Mouse (Mus musculus) forebrain, embryonic 14.5 days (tissue): ENCODE data around the gene Drd4. TPM values are rescaled to one million over a fixed set of nuclear protein-coding genes. Genes with fewer than 3 reads are reported as not detected.
"Not testable (repeated sequence)": the region's sequence is repeated elsewhere in the genome, so short reads cannot be mapped to it uniquely, and the experiment has no call there.

ENCODE experiments used
- ATAC-seq: fragments of 200-750 bp; cut with Nextera tagmentation; 2 replicates; pipeline ENCODE4 v1.8.0; 2017; ENCODE audit warnings: mild to moderate bottlenecking, moderate library complexity
- DNase-seq: peaks from one replicate; pipeline ENCODE4 v3.0.0-alpha.2; 2015; ENCODE audit warnings: low spot score
- H3K27ac ChIP-seq: fragments of 300-500 bp; sonication (generic); 2 replicates; pipeline ENCODE4 v1.5.1; 2014; ENCODE audit warnings: low read depth, mild to moderate bottlenecking, control low read depth, low read length, moderate library complexity
- H3K27me3 ChIP-seq: fragments of 300-500 bp; sonication (generic); replicated peaks from 2 replicates; pipeline ENCODE4 v1.6.1; 2014; ENCODE audit warnings: low read length, control low read depth, mixed read lengths; ENCODE audit not compliant: control insufficient read depth, insufficient read depth
- H3K36me3 ChIP-seq: fragments of 300-500 bp; sonication (generic); 2 replicates; pipeline ENCODE4 v1.6.1; 2014; ENCODE audit warnings: low read length, control low read depth; ENCODE audit not compliant: control insufficient read depth, insufficient read depth
- H3K4me1 ChIP-seq: fragments of 300-500 bp; sonication (generic); 2 replicates; pipeline ENCODE4 v1.6.1; 2014; ENCODE audit warnings: antibody characterized with exemption, low read length, control low read depth; ENCODE audit not compliant: control insufficient read depth, insufficient read depth
- H3K4me2 ChIP-seq: fragments of 300-500 bp; sonication (generic); 2 replicates; pipeline ENCODE4 v1.6.1; 2014; ENCODE audit warnings: mild to moderate bottlenecking, control low read depth, low read length
- H3K4me3 ChIP-seq: fragments of 300-500 bp; sonication (generic); 2 replicates; pipeline ENCODE4 v1.5.1; 2014; ENCODE audit warnings: low read depth, low read length, control low read depth
- H3K9ac ChIP-seq: fragments of 300-500 bp; sonication (generic); 2 replicates; pipeline ENCODE4 v1.6.1; 2014; ENCODE audit warnings: mild to moderate bottlenecking, low read length, control low read depth, moderate library complexity
- H3K9me3 ChIP-seq: fragments of 300-500 bp; sonication (generic); replicated peaks from 2 replicates; pipeline ENCODE4 v1.6.1; 2016; ENCODE audit warnings: low read length, control low read depth, mixed read lengths; ENCODE audit not compliant: control insufficient read depth
- WGBS: fragments of 180-500 bp; shearing (Covaris S2); extraction: QIAGEN DNeasy Blood & Tissue Kit; methylation state at CpG from one replicate; pipeline ENCODE4 v1.1.7; 2014; 5-methylcytosine and 5-hydroxymethylcytosine counted together
- polyA plus RNA-seq: library from polyadenylated mRNA; unstranded; fragments of >200 nt; fragmentation: Nextera tagmentation; extraction: Ambion mirVana; gene quantifications from 2 replicates; pipeline ENCODE4 v1.2.1, GENCODE M21; 2014

Drd4 gene
- 0.37 and 0.68 TPM in 2 replicates for polyA plus RNA-seq

DNA sequence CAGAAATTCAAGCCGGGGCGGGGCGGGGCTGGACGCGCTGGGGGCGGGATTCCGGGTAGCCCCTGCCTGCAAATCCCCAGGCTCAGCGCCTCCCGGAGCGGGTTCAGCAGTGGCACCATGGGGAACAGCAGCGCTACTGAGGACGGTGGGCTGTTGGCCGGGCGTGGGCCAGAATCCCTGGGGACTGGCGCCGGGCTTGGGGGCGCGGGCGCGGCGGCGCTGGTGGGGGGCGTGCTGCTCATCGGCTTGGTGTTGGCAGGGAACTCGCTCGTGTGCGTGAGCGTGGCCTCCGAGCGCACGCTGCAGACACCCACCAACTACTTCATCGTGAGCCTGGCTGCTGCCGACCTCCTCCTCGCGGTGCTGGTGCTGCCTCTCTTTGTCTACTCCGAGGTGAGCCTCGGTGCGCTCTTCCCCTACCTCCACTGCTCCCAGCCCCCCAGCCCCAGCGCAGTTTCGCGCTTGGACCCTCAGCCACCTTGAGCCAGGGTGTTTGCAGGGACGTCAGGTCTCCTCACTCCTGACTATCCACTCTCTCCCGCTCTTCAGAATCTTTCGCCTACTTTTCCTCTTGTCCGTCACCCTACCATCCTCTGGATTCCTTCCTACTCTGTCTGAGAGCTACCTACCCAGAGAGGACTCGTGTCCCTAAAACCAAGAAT lies at the start of gene Drd4:
TSS of gene Drd4 (plus strand) at position 86 of the 662 bp plus-strand sequence.
- H3K36me3 ChIP-seq: peaks cover 6% of the 10 kb centered on the region
- under 1% methylated on average over 46 of the region's 46 CpGs for WGBS
- H3K27ac ChIP-seq: no peak within 1 kb of the TSS
- peak; percentile 70 for ATAC-seq
- H3K4me2 ChIP-seq: peak within 1 kb of the TSS; percentile 94
- peak within 1 kb of the TSS; percentile 70 for H3K9ac ChIP-seq
- H3K4me1 ChIP-seq: peaks cover 9% of the 10 kb centered on the region; the same call in 1 of the 2 replicates
- no peaks in the 10 kb centered on the region for H3K9me3 ChIP-seq
- H3K4me3 ChIP-seq: peak within 1 kb of the TSS; percentile 45
- peaks cover 45% of the 10 kb centered on the region for H3K27me3 ChIP-seq
- peak; percentile 57 for DNase-seq

DNA sequence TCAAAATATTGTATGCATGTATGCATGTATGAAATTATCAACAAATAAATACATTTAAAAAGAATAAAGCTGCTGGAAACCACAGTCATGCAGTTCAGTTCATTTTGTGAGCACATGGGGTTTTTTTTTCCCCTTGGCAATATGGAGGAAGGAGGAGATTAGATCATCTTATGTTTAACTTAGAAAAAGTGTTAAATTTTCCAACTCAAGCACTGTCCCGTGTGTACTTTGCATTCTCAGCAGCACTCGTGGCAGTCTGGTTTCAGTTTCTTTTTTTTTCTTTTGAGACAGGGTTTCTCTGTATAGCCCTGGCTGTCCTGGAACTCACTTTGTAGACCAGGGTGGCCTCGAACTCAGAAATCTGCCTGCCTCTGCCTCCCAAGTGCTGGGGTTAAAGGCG lies 41.3 kb upstream of the Drd4 start:
- ATAC-seq, DNase-seq, H3K4me2 ChIP-seq, H3K9me3 ChIP-seq, H3K27me3 ChIP-seq, H3K9ac ChIP-seq, H3K4me3 ChIP-seq, H3K27ac ChIP-seq, H3K4me1 ChIP-seq: not testable (repeated sequence)
- peaks cover 96% of the 10 kb centered on the region for H3K36me3 ChIP-seq
- 89% methylated on average over 4 of the region's 4 CpGs for WGBS

DNA sequence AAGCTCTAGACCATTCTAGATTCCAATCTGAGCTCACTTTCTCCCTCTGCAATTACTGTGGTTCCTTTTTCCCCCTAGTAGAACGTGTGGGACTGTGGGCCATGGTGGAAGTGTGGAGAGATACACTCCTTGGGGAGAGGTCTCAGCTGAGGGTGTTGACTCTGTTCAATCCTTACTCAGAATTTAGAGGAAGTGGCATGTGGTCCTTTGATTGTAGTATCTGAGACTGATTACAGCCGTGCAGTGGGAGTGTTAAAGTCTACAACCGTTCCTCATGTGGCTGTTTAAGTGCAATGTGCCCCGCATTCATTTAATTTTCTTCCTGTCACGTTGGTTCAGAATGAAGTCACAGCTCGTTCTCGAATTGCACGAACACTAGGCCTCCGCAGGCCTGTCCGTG lies 35.6 kb upstream of the Drd4 start:
- H3K9ac ChIP-seq: no peak overlapping the region
- peaks cover 93% of the 10 kb centered on the region for H3K36me3 ChIP-seq
- H3K27ac ChIP-seq: no peak overlapping the region
- H3K4me2 ChIP-seq: no peak overlapping the region
- no peaks in the 10 kb centered on the region for H3K4me1 ChIP-seq
- ATAC-seq: no peak
- DNase-seq: no peak
- 95% methylated on average over 10 of the region's 10 CpGs for WGBS
- H3K9me3 ChIP-seq: no peaks in the 10 kb centered on the region
- no peaks in the 10 kb centered on the region for H3K27me3 ChIP-seq
- H3K4me3 ChIP-seq: no peak overlapping the region

DNA sequence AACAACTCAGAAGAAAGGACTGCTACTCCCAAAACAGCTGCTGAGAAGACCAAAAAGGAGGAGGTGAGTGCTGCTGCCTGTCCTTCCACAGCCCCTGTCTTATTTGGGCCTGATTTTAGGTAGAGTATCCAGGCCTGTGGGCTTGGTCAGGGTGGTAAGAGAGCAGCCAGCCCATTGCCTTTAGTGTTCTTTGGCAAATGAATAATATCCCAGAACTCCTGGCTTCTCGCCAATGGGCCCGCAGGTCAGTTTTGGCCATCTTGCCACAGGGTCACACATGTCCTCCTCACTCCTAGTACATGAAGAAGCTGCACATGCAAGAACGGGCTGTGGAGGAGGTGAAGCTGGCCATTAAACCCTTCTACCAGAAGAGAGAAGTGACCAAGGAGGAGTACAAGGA lies 30.3 kb upstream of the Drd4 start:
- H3K27me3 ChIP-seq: no peaks in the 10 kb centered on the region
- no peaks in the 10 kb centered on the region for H3K9me3 ChIP-seq
- no peak overlapping the region for H3K4me2 ChIP-seq
- H3K27ac ChIP-seq: no peak overlapping the region
- H3K4me1 ChIP-seq: peaks cover 4% of the 10 kb centered on the region; the same call in 1 of the 2 replicates
- no peak for DNase-seq
- 95% methylated on average over 3 of the region's 3 CpGs for WGBS
- no peak overlapping the region for H3K4me3 ChIP-seq
- peaks cover 81% of the 10 kb centered on the region for H3K36me3 ChIP-seq
- ATAC-seq: no peak
- H3K9ac ChIP-seq: no peak overlapping the region

DNA sequence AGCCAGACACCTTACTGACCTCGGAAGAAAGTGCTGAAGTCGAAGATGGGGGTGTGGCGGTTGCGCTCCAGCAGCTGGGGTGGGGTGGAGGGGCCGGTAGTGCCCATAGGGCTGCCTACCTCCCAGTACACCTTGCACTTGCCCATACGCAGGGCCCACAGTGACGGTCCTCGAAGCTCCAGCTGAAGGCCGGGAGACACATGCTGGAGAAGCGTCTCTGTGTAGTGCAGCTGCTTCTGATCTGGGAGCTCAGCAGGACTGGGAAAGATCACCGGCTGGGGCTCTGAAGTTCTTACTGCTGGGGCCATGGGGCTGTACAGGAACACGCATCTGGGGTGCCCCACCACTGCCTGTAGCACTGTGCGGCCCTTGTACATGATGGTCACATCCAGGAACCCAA lies 28.2 kb upstream of the Drd4 start:
- ATAC-seq (no peak), DNase-seq (no peak)
- Histone ChIP-seq H3K27me3 (no peaks in the 10 kb centered on the region), H3K4me1 (peaks cover 4% of the 10 kb centered on the region; the same call in 1 of the 2 replicates), H3K9ac (no peak overlapping the region), H3K4me2 (no peak overlapping the region), H3K9me3 (no peaks in the 10 kb centered on the region), H3K36me3 (peaks cover 59% of the 10 kb centered on the region), H3K4me3 (no peak overlapping the region), H3K27ac (no peak overlapping the region)
- WGBS: 92% methylated on average over 13 of the region's 13 CpGs

DNA sequence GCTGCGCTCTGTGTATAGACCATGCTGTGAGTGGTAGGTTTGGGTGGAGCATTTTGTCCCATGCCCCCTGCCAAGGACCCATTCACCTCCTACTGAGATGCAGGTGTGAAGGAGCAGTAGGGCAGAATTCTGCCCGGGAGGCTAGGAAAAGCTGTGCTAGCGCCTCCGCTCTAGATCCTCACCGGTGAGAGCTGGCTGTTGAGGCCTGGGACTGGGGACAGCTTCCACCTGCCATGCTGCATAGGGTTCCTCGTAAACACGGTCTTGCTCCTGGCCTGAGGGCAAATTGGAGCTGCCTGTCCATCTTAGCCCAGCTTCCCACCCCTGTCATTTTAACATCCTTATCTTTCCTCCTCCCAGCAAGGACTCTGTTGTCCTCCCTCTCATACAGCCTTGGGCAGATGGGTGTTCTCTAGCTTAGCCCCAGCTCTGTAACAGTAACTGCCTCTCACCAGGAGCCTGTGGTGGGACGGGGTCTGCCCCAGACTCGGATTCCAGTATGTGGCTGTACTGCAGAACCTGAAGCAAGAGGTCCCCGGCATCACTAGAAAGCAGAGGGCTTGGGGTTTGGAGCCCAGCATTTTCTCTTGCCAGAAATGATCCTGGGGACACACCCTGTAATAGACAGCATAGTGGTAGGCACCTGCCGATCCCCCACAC lies 27.6 kb upstream of the Drd4 start:
- DNase-seq: no peak
- no peak overlapping the region for H3K4me2 ChIP-seq
- peaks cover 54% of the 10 kb centered on the region for H3K36me3 ChIP-seq
- peaks cover 4% of the 10 kb centered on the region; the same call in 1 of the 2 replicates for H3K4me1 ChIP-seq
- H3K4me3 ChIP-seq: no peak overlapping the region
- no peak for ATAC-seq
- H3K27ac ChIP-seq: no peak overlapping the region
- H3K27me3 ChIP-seq: no peaks in the 10 kb centered on the region
- no peaks in the 10 kb centered on the region for H3K9me3 ChIP-seq
- no peak overlapping the region for H3K9ac ChIP-seq
- 77% methylated on average over 11 of the region's 11 CpGs for WGBS

DNA sequence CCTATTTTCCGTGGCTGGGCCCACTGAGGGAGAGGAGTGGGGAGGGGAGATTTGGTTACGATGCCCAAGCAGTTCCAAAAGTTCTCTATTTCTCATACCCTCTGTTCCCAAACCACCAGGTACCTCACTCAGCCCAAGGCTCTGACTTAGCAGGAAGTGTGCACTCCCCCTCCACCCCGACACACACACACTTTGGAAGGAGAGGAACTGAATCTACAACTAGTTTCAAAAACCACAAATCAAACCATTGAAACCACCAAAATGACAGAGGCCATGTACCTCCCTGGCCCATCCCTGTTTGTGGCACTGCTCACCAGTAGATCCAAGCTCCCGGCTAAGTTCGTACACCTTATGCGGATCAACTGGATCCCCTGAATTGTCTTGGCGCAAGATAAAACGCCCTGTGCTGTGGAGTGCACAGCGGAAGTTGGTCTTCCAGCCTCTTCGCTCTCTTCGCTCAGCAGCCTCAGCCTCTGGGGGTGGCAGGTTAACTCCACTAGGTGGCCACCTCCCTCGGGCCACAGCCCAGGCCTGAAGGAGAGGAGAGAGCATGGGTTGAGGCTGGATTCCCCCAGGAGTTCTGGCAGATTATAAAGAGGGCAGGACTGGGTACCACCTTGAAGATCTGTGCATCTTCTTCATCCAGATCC lies 26.9 kb upstream of the Drd4 start:
- ATAC-seq: peak; percentile 40

DNA sequence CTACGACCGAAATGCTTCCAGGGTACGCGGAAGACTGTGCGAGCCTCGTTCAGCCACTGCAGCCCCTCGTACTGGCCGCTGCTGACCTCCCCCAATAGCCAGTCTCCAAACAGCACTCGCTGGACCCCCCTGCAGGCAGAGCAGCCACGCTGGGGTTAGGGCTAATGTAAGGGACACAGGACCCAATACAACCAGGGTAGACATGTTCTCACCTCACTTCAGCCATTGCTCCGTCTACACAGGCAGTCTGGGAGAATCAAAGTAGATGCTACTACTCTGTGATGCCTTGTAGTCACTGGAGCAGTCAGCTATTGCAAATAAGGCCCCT lies 26.4 kb upstream of the Drd4 start:
- no peak overlapping the region for H3K27ac ChIP-seq
- no peaks in the 10 kb centered on the region for H3K27me3 ChIP-seq
- H3K4me3 ChIP-seq: no peak overlapping the region
- no peak overlapping the region for H3K9ac ChIP-seq
- H3K9me3 ChIP-seq: no peaks in the 10 kb centered on the region
- 39% methylated on average over 11 of the region's 11 CpGs for WGBS
- DNase-seq (no peak), ATAC-seq (no peak)
- peaks cover 42% of the 10 kb centered on the region for H3K36me3 ChIP-seq
- no peak overlapping the region for H3K4me2 ChIP-seq
- peaks cover 4% of the 10 kb centered on the region; the same call in 1 of the 2 replicates for H3K4me1 ChIP-seq

More for the DNA sequence above, 26.9 kb upstream of the Drd4 start:
- H3K27me3 ChIP-seq: no peaks in the 10 kb centered on the region
- H3K9ac ChIP-seq: no peak overlapping the region
- DNase-seq: peak; percentile 33
- peaks cover 4% of the 10 kb centered on the region; the same call in 1 of the 2 replicates for H3K4me1 ChIP-seq
- no peak overlapping the region for H3K4me2 ChIP-seq
- no peak overlapping the region for H3K4me3 ChIP-seq
- WGBS: 38% methylated on average over 12 of the region's 12 CpGs
- no peak overlapping the region for H3K27ac ChIP-seq
- no peaks in the 10 kb centered on the region for H3K9me3 ChIP-seq
- H3K36me3 ChIP-seq: peaks cover 47% of the 10 kb centered on the region
